8 mouse cellular contexts compared by ENCODE assay signal in genomic region chr10:3414813-3415212, GRCm38 (mm10). TPM values are rescaled to one million over a fixed set of nuclear protein-coding genes. Genes with fewer than 3 reads are reported as not detected.
DNase-seq lines count a peak whose midpoint lies in the region; TF ChIP-seq lines count a peak whose summit lies in the region.

No protein-coding gene starts in this region.

- TF ChIP-seq POLR2A in brain, embryonic 14.5 days (IDR thresholded peaks at IDR 0.05; ENCODE audit: borderline replicate concordance, extremely low read depth, insufficient read depth, insufficient read length, poor library complexity, severe bottlenecking) = no peak

- peak; percentile 25 for DNase-seq in adrenal gland, postnatal 25 days
- no peak for DNase-seq in adrenal gland, adult 2 months
- DNase-seq in brain, embryonic 14.5 days (ENCODE audit: low read depth) = peak; percentile 37
- DNase-seq in gastrocnemius, postnatal 25 days = peak; percentile 71
- DNase-seq in heart, postnatal 4 days = peak; percentile 73
- no peak for DNase-seq in urinary bladder, postnatal 14 days (ENCODE audit: low spot score)
- DNase-seq in urinary bladder, postnatal 25 days (ENCODE audit: low spot score) = no peak
- DNase-seq in left cerebral cortex, postnatal 14 days (ENCODE audit: low spot score in 2 of 2) = no peak

- intact Hi-C loops in left cerebral cortex, postnatal 14 days (cut with DNase I) = no loop called here

- no peak for TF ChIP-seq CTCF in brain, embryonic 14.5 days (IDR thresholded peaks at IDR 0.05; ENCODE audit: borderline replicate concordance, extremely low read depth, insufficient read depth, insufficient read length)

RNA-seq across cellular contexts. Expression of gene Ppp1r14c, which starts 49.0 kb away (rescaled TPM):
- 20.4 and 28.9 TPM in 2 replicates for total RNA-seq in adrenal gland, postnatal 25 days (2021)
- total RNA-seq in adrenal gland, adult 2 months (2021) = 10 to 100 TPM in 1 of 2 experiments, 1 to 10 TPM in 1; 8.6 to 15.5 TPM
- 7.7 and 10.4 TPM in 2 replicates for polyA plus RNA-seq in adrenal gland, adult 2 months (2012; rRNA removed)
- polyA plus RNA-seq in brain, embryonic 14.5 days (2012; rRNA removed) = 19.0 and 25.5 TPM in 2 replicates
- total RNA-seq in gastrocnemius, postnatal 25 days (2021) = 100 to 1,000 TPM in 1 of 2 experiments, 10 to 100 TPM in 1; 72.6 to 105 TPM
- 100 to 1,000 TPM; 269 to 291 TPM for total RNA-seq in heart, postnatal 4 days (2021)
- total RNA-seq in left cerebral cortex, postnatal 14 days (2021) = 10 to 100 TPM; 40.0 to 45.7 TPM

Comparison
In these comparisons a context has a peak if more than half of its experiments do, and no peak if none do; other contexts are left out.
1. DNase-seq: peak in adrenal gland, postnatal 25 days (single experiment), brain, embryonic 14.5 days (single experiment), gastrocnemius, postnatal 25 days (single experiment) and heart, postnatal 4 days (single experiment); none in adrenal gland, adult 2 months (single experiment), urinary bladder, postnatal 14 days (single experiment), urinary bladder, postnatal 25 days (single experiment) and left cerebral cortex, postnatal 14 days (0 of 2).